Mouse (Mus musculus) embryonic facial prominence, embryonic 15.5 days (tissue): ENCODE results near the gene Rac2. TPM values are rescaled to one million over a fixed set of nuclear protein-coding genes. Genes with fewer than 3 reads are reported as not detected.

Source experiments
- ATAC-seq: fragments of 200-750 bp; cut with Nextera tagmentation; 2 replicates; pipeline ENCODE4 v1.8.0; 2017; ENCODE audit warnings: low read depth, moderate TSS enrichment; ENCODE audit not compliant: insufficient number of reproducible peaks, low FRiP score, low TSS enrichment
- H3K27ac ChIP-seq: fragments of 300-500 bp; sonication (generic); replicated peaks from 2 replicates; pipeline ENCODE4 v1.5.1; 2015; ENCODE audit warnings: mild to moderate bottlenecking, inconsistent platforms
- H3K27me3 ChIP-seq: fragments of 300-500 bp; sonication (generic); 2 replicates; pipeline ENCODE4 v1.6.1; 2015; ENCODE audit warnings: inconsistent platforms
- H3K36me3 ChIP-seq: fragments of 300-500 bp; sonication (generic); 2 replicates; pipeline ENCODE4 v1.6.1; 2015; ENCODE audit warnings: mild to moderate bottlenecking, inconsistent platforms
- H3K4me1 ChIP-seq: fragments of 300-500 bp; sonication (generic); 2 replicates; pipeline ENCODE4 v1.6.1; 2015; ENCODE audit warnings: inconsistent platforms
- H3K4me2 ChIP-seq: fragments of 300-500 bp; sonication (generic); replicated peaks from 2 replicates; pipeline ENCODE4 v1.6.1; 2015; ENCODE audit warnings: mild to moderate bottlenecking, inconsistent platforms
- H3K4me3 ChIP-seq: fragments of 300-500 bp; sonication (generic); replicated peaks from 2 replicates; pipeline ENCODE4 v1.5.1; 2015; ENCODE audit warnings: mild to moderate bottlenecking, inconsistent platforms
- H3K9ac ChIP-seq: fragments of 300-500 bp; sonication (generic); 2 replicates; pipeline ENCODE4 v1.6.1; 2015; ENCODE audit warnings: inconsistent platforms
- H3K9me3 ChIP-seq: fragments of 300-500 bp; sonication (generic); replicated peaks from 2 replicates; pipeline ENCODE4 v1.6.1; 2016; ENCODE audit warnings: inconsistent platforms
- WGBS: fragments of 180-500 bp; shearing (Covaris S2); methylation state at CpG from one replicate; pipeline ENCODE4 v1.1.7; 2015; 5-methylcytosine and 5-hydroxymethylcytosine counted together
- polyA plus RNA-seq: library from polyadenylated mRNA; unstranded; fragments of >200 nt; fragmentation: Nextera tagmentation; extraction: Ambion mirVana; gene quantifications from 2 replicates; pipeline ENCODE4 v1.2.1, GENCODE M21; 2015

The Rac2 gene
- polyA plus RNA-seq, result 34.6 and 37.1 TPM in 2 replicates

GRCm38 (mm10) chr15:78572658-78573397 is at the start of gene Rac2:
TSS of gene Rac2 (minus strand) at chr15:78572783.
- ATAC-seq, result no peak
- H3K4me2 ChIP-seq, result no peak within 1 kb of the TSS
- 78% methylated on average over 8 of the region's 8 CpGs for WGBS
- no peaks in the 10 kb centered on the region for H3K9me3 ChIP-seq
- no peaks in the 10 kb centered on the region for H3K36me3 ChIP-seq
- no peak within 1 kb of the TSS for H3K27ac ChIP-seq
- no peak within 1 kb of the TSS for H3K9ac ChIP-seq
- no peaks in the 10 kb centered on the region for H3K27me3 ChIP-seq
- H3K4me1 ChIP-seq, result no peaks in the 10 kb centered on the region
- H3K4me3 ChIP-seq, result no peak within 1 kb of the TSS

DNA sequence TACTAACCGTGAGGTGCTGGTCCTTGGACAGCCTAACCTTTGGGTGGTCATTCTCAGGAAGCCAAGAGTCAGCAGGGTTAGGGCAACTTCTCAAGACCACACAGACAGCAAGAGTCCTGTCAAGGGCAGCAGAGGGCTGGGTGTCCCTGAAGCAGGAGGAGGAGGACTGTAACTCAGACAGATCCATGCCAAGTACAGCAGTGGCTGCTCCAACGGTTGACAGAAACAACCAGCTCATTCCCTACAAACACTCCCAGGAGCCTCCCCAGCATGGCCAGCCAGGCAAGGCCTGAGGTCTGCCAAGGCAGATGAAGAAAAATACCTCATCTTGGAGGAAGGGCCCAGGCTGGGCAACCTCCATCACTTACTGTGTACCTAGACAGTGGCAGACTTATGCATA is 44.4 kb upstream of the Rac2 start:
- no peaks in the 10 kb centered on the region for H3K4me1 ChIP-seq
- H3K27ac ChIP-seq, result no peak overlapping the region
- no peak overlapping the region for H3K9ac ChIP-seq
- H3K27me3 ChIP-seq, result 0 out of 2 replicates have a peak, but pooled peaks cover 13% of the 10 kb centered on the region
- H3K9me3 ChIP-seq, result no peaks in the 10 kb centered on the region
- 68% methylated on average over 2 of the region's 2 CpGs for WGBS
- no peak for ATAC-seq
- H3K4me3 ChIP-seq, result no peak overlapping the region
- H3K4me2 ChIP-seq, result no peak overlapping the region
- H3K36me3 ChIP-seq, result no peaks in the 10 kb centered on the region

GRCm38 (mm10) chr15:78614536-78614935 is 42.0 kb upstream of the Rac2 start:
- 85% methylated on average over 7 of the region's 7 CpGs for whole genome bisulfite sequencing
- Histone ChIP-seq H3K27me3 (no peaks in the 10 kb centered on the region), H3K27ac (no peak overlapping the region), H3K9ac (no peak overlapping the region), H3K4me1 (0 out of 2 replicates have a peak, but pooled peaks cover 5% of the 10 kb centered on the region), H3K4me3 (no peak overlapping the region), H3K9me3 (no peaks in the 10 kb centered on the region), H3K36me3 (no peaks in the 10 kb centered on the region), H3K4me2 (no peak overlapping the region)
- ATAC-seq, result no peak

GRCm38 (mm10) chr15:78610705-78611462 is 38.3 kb upstream of the Rac2 start:
- WGBS, result 42% methylated on average over 12 of the region's 12 CpGs
- Histone ChIP-seq H3K36me3 (no peaks in the 10 kb centered on the region), H3K4me3 (no peak overlapping the region), H3K9me3 (no peaks in the 10 kb centered on the region), H3K27me3 (no peaks in the 10 kb centered on the region), H3K4me2 (no peak overlapping the region), H3K9ac (no peak overlapping the region), H3K27ac (no peak overlapping the region), H3K4me1 (peaks cover 9% of the 10 kb centered on the region; the same call in 1 of the 2 replicates)
- no peak for ATAC-seq

GRCm38 (mm10) chr15:78607463-78607862 is 34.9 kb upstream of the Rac2 start:
- Histone ChIP-seq H3K36me3 (no peaks in the 10 kb centered on the region), H3K4me2 (no peak overlapping the region), H3K4me3 (no peak overlapping the region), H3K4me1 (peaks cover 15% of the 10 kb centered on the region), H3K9ac (no peak overlapping the region), H3K9me3 (no peaks in the 10 kb centered on the region), H3K27ac (no peak overlapping the region), H3K27me3 (no peaks in the 10 kb centered on the region)
- ATAC-seq, result no peak
- 55% methylated on average over 4 of the region's 4 CpGs for WGBS

DNA sequence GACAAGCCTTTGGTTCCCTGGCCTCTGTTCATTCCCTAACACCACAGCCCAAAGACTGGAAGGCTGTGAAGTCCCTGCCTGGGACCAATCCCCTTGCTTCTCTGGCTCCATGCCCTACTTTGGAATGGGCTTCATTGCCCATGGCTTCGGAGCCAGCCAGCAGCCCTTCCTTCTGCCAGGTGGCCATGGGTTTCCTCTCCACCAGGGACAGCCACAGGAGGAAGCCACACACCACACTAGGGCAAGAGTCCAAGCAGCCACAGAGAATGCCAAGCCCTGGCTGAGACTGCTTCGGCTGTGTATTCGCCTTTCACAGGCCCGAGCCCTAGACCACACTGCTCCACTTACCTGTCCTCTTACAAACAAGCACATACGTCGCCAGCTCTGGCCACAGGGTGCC is 33.5 kb upstream of the Rac2 start:
- WGBS, result 77% methylated on average over 6 of the region's 6 CpGs
- H3K27me3 ChIP-seq, result no peaks in the 10 kb centered on the region
- H3K4me2 ChIP-seq, result no peak overlapping the region
- H3K36me3 ChIP-seq, result no peaks in the 10 kb centered on the region
- no peak overlapping the region for H3K27ac ChIP-seq
- no peak overlapping the region for H3K9ac ChIP-seq
- no peak overlapping the region for H3K4me3 ChIP-seq
- no peak for ATAC-seq
- no peaks in the 10 kb centered on the region for H3K9me3 ChIP-seq
- H3K4me1 ChIP-seq, result peaks cover 12% of the 10 kb centered on the region

DNA sequence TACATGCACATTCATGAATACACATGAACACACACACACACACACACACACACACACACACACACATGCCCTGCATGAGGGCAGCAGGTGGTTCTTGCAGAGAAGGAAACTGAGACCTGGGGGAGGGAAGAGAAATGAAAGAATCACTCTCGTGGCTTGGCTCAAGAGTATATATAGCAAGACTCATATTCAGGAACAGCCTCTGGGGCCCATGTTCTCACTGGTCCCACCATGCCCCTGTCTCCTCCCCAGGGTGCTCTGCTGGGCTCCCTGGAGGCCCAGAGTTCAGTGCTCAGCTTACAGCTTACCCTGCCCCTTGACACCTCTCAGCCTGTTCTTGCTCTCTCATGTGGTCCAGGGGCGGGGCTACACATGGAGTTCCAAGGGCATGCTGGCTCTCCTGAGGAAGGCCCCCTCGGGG is 32.8 kb upstream of the Rac2 start:
- no peaks in the 10 kb centered on the region for H3K27me3 ChIP-seq
- no peaks in the 10 kb centered on the region for H3K9me3 ChIP-seq
- no peak overlapping the region for H3K9ac ChIP-seq
- peaks cover 11% of the 10 kb centered on the region for H3K4me1 ChIP-seq
- no peak overlapping the region for H3K4me2 ChIP-seq
- H3K27ac ChIP-seq, result no peak overlapping the region
- no peaks in the 10 kb centered on the region for H3K36me3 ChIP-seq
- no peak for ATAC-seq
- 32% methylated on average over 3 of the region's 3 CpGs for WGBS
- no peak overlapping the region for H3K4me3 ChIP-seq

GRCm38 (mm10) chr15:78604255-78604654 is 31.7 kb upstream of the Rac2 start:
- no peak for ATAC-seq
- no peak overlapping the region for H3K4me3 ChIP-seq
- H3K27me3 ChIP-seq, result no peaks in the 10 kb centered on the region
- H3K9me3 ChIP-seq, result no peaks in the 10 kb centered on the region
- H3K4me2 ChIP-seq, result no peak overlapping the region
- H3K36me3 ChIP-seq, result no peaks in the 10 kb centered on the region
- 68% methylated on average over 6 of the region's 6 CpGs for WGBS
- no peak overlapping the region for H3K27ac ChIP-seq
- H3K9ac ChIP-seq, result no peak overlapping the region
- peaks cover 11% of the 10 kb centered on the region for H3K4me1 ChIP-seq

GRCm38 (mm10) chr15:78601180-78601579 is 28.6 kb upstream of the Rac2 start:
- H3K4me2 ChIP-seq, result no peak overlapping the region
- no peak overlapping the region for H3K27ac ChIP-seq
- H3K9ac ChIP-seq, result no peak overlapping the region
- peaks cover 10% of the 10 kb centered on the region for H3K4me1 ChIP-seq
- 73% methylated on average over 6 of the region's 6 CpGs for WGBS
- H3K27me3 ChIP-seq, result no peaks in the 10 kb centered on the region
- no peak overlapping the region for H3K4me3 ChIP-seq
- H3K36me3 ChIP-seq, result no peaks in the 10 kb centered on the region
- ATAC-seq, result no peak
- H3K9me3 ChIP-seq, result no peaks in the 10 kb centered on the region

GRCm38 (mm10) chr15:78599529-78600193 is 27.1 kb upstream of the Rac2 start:
- WGBS, result 71% methylated on average over 13 of the region's 13 CpGs
- ATAC-seq, result no peak

DNA sequence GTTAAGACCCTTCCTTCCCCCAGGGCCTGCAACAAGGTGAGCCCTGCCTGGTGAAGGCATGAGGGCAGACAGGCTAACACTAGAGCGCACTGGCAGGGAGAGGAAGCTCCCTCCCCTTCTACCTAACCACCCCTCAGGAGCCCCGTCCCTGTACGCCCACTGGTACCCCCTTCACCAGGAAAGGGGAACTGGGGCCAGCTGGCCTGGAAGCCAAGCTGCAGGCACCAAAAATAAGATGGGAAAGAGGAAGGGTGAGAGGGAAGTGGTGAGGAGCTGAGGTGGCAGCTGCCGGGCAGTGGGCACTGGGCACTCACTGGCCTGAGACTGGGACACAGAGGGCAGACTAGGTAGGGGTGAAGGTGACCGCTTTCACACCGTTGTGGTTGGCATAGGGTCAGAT is 26.5 kb upstream of the Rac2 start:
- no peak overlapping the region for H3K4me2 ChIP-seq

More at GRCm38 (mm10) chr15:78599529-78600193, 27.1 kb upstream of the Rac2 start:
- no peaks in the 10 kb centered on the region for H3K36me3 ChIP-seq
- H3K27me3 ChIP-seq, result no peaks in the 10 kb centered on the region
- H3K9ac ChIP-seq, result no peak overlapping the region
- H3K27ac ChIP-seq, result no peak overlapping the region
- H3K4me2 ChIP-seq, result no peak overlapping the region
- no peak overlapping the region for H3K4me3 ChIP-seq
- H3K9me3 ChIP-seq, result no peaks in the 10 kb centered on the region
- H3K4me1 ChIP-seq, result no peaks in the 10 kb centered on the region

More for the DNA sequence above, 26.5 kb upstream of the Rac2 start:
- Histone ChIP-seq H3K9ac (no peak overlapping the region), H3K27ac (no peak overlapping the region), H3K9me3 (no peaks in the 10 kb centered on the region), H3K4me3 (no peak overlapping the region), H3K4me1 (no peaks in the 10 kb centered on the region), H3K27me3 (no peaks in the 10 kb centered on the region), H3K36me3 (no peaks in the 10 kb centered on the region)
- WGBS, result 70% methylated on average over 6 of the region's 6 CpGs
- ATAC-seq, result no peak
